Mouse (Mus musculus): Measurements from ENCODE around the gene Slc12a7. TPM values are rescaled to one million over a fixed set of nuclear protein-coding genes. Genes with fewer than 3 reads are reported as not detected.

Slc12a7 gene
- polyA plus RNA-seq, 1 experiment from 2014 or later = 28.1 TPM

DNA sequence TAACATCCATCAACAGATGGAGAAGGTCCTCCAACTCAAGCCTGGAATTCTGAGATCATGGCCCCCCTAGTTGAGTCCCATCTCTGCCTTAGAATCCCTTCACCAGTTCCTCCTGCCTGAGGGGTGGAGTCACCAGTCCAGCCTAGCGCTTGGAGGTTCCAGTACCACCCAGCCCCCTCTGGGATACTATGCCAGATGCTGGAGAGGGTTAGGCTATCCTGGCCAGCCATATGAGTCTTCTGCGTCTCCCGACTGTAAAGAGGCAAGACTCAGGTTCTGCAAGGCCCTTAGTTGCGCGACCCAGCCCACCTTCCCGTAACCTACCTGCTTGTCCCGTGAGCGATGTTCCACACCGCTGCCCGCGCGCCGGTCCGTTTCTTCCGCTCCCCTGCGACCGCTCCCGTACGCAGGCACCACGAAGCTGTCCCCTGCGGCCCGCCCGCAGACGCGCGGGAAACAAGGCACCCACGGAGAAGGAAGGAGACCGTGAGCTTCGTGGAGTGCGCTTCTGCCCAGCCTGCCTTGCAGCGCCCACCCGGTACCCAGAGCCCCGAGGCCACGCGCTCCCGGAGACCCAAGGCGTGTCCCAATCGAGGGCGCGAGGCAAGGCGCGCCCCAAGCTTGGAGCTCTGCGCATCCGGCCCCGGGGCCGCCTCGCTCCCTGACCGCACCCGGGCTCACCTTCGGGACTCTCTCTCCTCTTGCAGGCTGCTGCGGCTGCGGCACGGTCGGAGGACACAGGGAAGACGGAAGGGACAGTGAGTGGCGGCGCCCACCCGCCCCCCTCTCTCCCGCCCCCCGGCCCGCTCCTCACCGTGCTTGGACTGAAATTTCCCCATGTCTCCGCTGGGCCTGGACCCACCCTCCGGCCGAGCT lies 113.9 kb downstream of the Slc12a7 start:
- Histone ChIP-seq H3K27ac (ENCODE audit: low read length) (no peak overlapping the region), H3K9me3 (ENCODE audit: low read length) (no peaks in the 10 kb centered on the region), H3K4me3 (ENCODE audit: low read length) (peak overlapping the region; percentile 65), H3K9ac (replicated peaks; ENCODE audit: low read length) (peak overlapping the region; percentile 75), H3K36me3 (ENCODE audit: insufficient read depth, low read length) (no peaks in the 10 kb centered on the region), H3K4me1 (ENCODE audit: insufficient read depth, low read length) (peaks cover 4% of the 10 kb centered on the region; the same call in 1 of the 2 replicates), H3K4me2 (replicated peaks; ENCODE audit: low read depth, low read length) (peak overlapping the region; percentile 95), H3K27me3 (ENCODE audit: insufficient read depth, low read length) (peaks cover 18% of the 10 kb centered on the region)
- peak; percentile 78 for ATAC-seq (ENCODE audit: low FRiP score, low TSS enrichment)
- under 1% methylated on average over 59 of the region's 65 CpGs for WGBS

DNA sequence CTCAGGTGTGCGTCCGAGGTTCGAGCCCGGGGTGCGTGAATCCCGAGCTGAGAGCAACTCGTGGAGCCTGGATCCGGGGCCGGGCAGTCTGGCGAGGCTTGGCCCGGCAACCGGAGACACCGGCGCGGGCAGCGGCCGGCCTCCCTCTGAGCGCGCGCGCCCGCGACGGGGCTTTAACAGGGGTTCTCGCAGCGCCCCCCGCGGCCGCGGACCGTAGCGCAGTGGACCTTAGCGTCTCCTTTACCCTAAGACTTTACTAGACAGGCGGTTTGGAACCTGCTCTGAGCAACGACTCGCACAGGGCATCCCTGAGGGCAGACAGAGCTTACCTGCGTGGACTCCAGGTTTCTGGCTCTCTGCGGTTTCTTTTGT lies 114.6 kb downstream of the Slc12a7 start, which contains the start of gene Nkd2:
TSS of gene Nkd2 (minus strand) at position 167 of the 372 bp plus-strand sequence.
- peak within 1 kb of the TSS; percentile 65 for H3K4me3 ChIP-seq (ENCODE audit: low read length)
- ATAC-seq (ENCODE audit: low FRiP score, low TSS enrichment) = peak; percentile 86
- H3K9me3 ChIP-seq (ENCODE audit: low read length) = no peaks in the 10 kb centered on the region
- WGBS = under 1% methylated on average over 38 of the region's 38 CpGs
- H3K9ac ChIP-seq (replicated peaks; ENCODE audit: low read length) = peak within 1 kb of the TSS; percentile 75
- peaks cover 18% of the 10 kb centered on the region for H3K27me3 ChIP-seq (ENCODE audit: insufficient read depth, low read length)
- peak within 1 kb of the TSS; percentile 95 for H3K4me2 ChIP-seq (replicated peaks; ENCODE audit: low read depth, low read length)
- no peaks in the 10 kb centered on the region for H3K36me3 ChIP-seq (ENCODE audit: insufficient read depth, low read length)
- H3K27ac ChIP-seq (ENCODE audit: low read length) = no peak within 1 kb of the TSS
- peaks cover 4% of the 10 kb centered on the region; the same call in 1 of the 2 replicates for H3K4me1 ChIP-seq (ENCODE audit: insufficient read depth, low read length)

Other genes starting within 250 kb of the Slc12a7 start
- gene Slc6a3, start 196.3 kb upstream of the Slc12a7 start, polyA plus RNA-seq (2015; fragmentation: Nextera tagmentation; extraction: Ambion mirVana) = 0.08 and 0.14 TPM in 2 replicates
- 123 and 151 TPM in 2 replicates for gene Clptm1l, start 129.1 kb upstream of the Slc12a7 start, polyA plus RNA-seq (2015; fragmentation: Nextera tagmentation; extraction: Ambion mirVana)
- gene Tert, start 106.2 kb upstream of the Slc12a7 start, polyA plus RNA-seq (2015; fragmentation: Nextera tagmentation; extraction: Ambion mirVana) = 6.6 and 8.0 TPM in 2 replicates
- gene Slc6a18, start 55.1 kb upstream of the Slc12a7 start, polyA plus RNA-seq (2015; fragmentation: Nextera tagmentation; extraction: Ambion mirVana) = 34.6 and 38.4 TPM in 2 replicates
- gene Slc6a19, start 28.2 kb upstream of the Slc12a7 start, polyA plus RNA-seq (2015; fragmentation: Nextera tagmentation; extraction: Ambion mirVana) = 2.1 and 2.3 TPM in 2 replicates
- gene Nkd2, start 114.5 kb downstream of the Slc12a7 start, polyA plus RNA-seq (2015; fragmentation: Nextera tagmentation; extraction: Ambion mirVana) = 7.8 and 8.2 TPM in 2 replicates
- gene Trip13, start 204.7 kb downstream of the Slc12a7 start, polyA plus RNA-seq (2015; fragmentation: Nextera tagmentation; extraction: Ambion mirVana) = 42.9 and 45.9 TPM in 2 replicates
- gene Brd9, start 204.7 kb downstream of the Slc12a7 start, polyA plus RNA-seq (2015; fragmentation: Nextera tagmentation; extraction: Ambion mirVana) = 48.4 and 51.0 TPM in 2 replicates
- gene Zdhhc11, start 230.8 kb downstream of the Slc12a7 start, polyA plus RNA-seq (2015; fragmentation: Nextera tagmentation; extraction: Ambion mirVana) = not detected in 2 replicates